Mouse (Mus musculus) embryonic fibroblast, embryonic 13.5 days (primary cell): ENCODE results near the gene Cldn7.

ENCODE experiments used
- CTCF ChIP-seq: IDR thresholded peaks from 2 replicates; pipeline ENCODE4 v1.5.1; 2011; ENCODE audit warnings: mild to moderate bottlenecking, control low read depth, low read length, moderate library complexity, borderline replicate concordance; ENCODE audit not compliant: insufficient read depth
- POLR2A ChIP-seq: IDR thresholded peaks from 2 replicates; pipeline ENCODE4 v1.6.1; 2011; ENCODE audit warnings: low read depth, mild to moderate bottlenecking, control low read depth, low read length, moderate library complexity

- TF ChIP-seq CTCF (no peak), POLR2A (no peak)
Observed at GRCm38 (mm10) chr11:69940962-69941361, 23.6 kb upstream of the Cldn7 start.
